Mouse (Mus musculus): ENCODE measurements at regions not wholly inside any gene's neighbourhood (a gene's known extent, or its start where the extent isn't known, plus 50 kb on each side); places are given as distances from the start of the nearest gene placed in this dataset.

- Histone ChIP-seq H3K4me3 (ENCODE audit: low read depth, low read length) (no peak overlapping the region), H3K9me3 (ENCODE audit: control insufficient read depth, low read length) (no peaks in the 10 kb centered on the region), H3K9ac (ENCODE audit: low read depth, low read length) (peak overlapping the region; percentile 34; the same call in 1 of the 2 replicates), H3K27ac (replicated peaks; ENCODE audit: low read depth, low read length) (no peak overlapping the region), H3K4me2 (ENCODE audit: low read depth, low read length) (peak overlapping the region; percentile 32), H3K27me3 (replicated peaks; ENCODE audit: control insufficient read depth, insufficient read depth, low read length) (no peaks in the 10 kb centered on the region), H3K4me1 (ENCODE audit: control insufficient read depth, insufficient read depth, low read length) (0 out of 2 replicates have a peak, but pooled peaks cover 3% of the 10 kb centered on the region), H3K36me3 (ENCODE audit: control insufficient read depth, insufficient read depth, low read length) (no peaks in the 10 kb centered on the region)
- WGBS: 39% methylated on average over 12 of the region's 12 CpGs
- DNase-seq (ENCODE audit: low spot score) (no peak), ATAC-seq (ENCODE audit: low read depth) (no peak)
Observed at GRCm38 (mm10) chr8:116412703-116413102, 92.1 kb upstream of the Dynlrb2 start.

- H3K4me3 ChIP-seq (ENCODE audit: low read depth, low read length): no peak overlapping the region
- no peak overlapping the region for H3K4me2 ChIP-seq (ENCODE audit: low read depth, low read length)
- 80% methylated on average over 5 of the region's 5 CpGs for WGBS
- no peaks in the 10 kb centered on the region for H3K36me3 ChIP-seq (ENCODE audit: control insufficient read depth, insufficient read depth, low read length)
- no peaks in the 10 kb centered on the region for H3K27me3 ChIP-seq (replicated peaks; ENCODE audit: control insufficient read depth, insufficient read depth, low read length)
- DNase-seq (ENCODE audit: low spot score): no peak
- no peak overlapping the region for H3K9ac ChIP-seq (ENCODE audit: low read depth, low read length)
- ATAC-seq (ENCODE audit: low read depth): no peak
- H3K27ac ChIP-seq (replicated peaks; ENCODE audit: low read depth, low read length): no peak overlapping the region
- H3K9me3 ChIP-seq (ENCODE audit: control insufficient read depth, low read length): no peaks in the 10 kb centered on the region
- H3K4me1 ChIP-seq (ENCODE audit: control insufficient read depth, insufficient read depth, low read length): 0 out of 2 replicates have a peak, but pooled peaks cover 3% of the 10 kb centered on the region
Observed at GRCm38 (mm10) chr8:116410041-116410440, 94.7 kb upstream of the Dynlrb2 start.

- ATAC-seq (ENCODE audit: low read depth): no peak
- no peak for DNase-seq (ENCODE audit: low spot score)
- no peak overlapping the region for H3K4me3 ChIP-seq (ENCODE audit: low read depth, low read length)
- H3K27me3 ChIP-seq (replicated peaks; ENCODE audit: control insufficient read depth, insufficient read depth, low read length): no peaks in the 10 kb centered on the region
- no peaks in the 10 kb centered on the region for H3K36me3 ChIP-seq (ENCODE audit: control insufficient read depth, insufficient read depth, low read length)
- WGBS: 92% methylated on average over 6 of the region's 6 CpGs
- no peaks in the 10 kb centered on the region for H3K9me3 ChIP-seq (ENCODE audit: control insufficient read depth, low read length)
- H3K27ac ChIP-seq (replicated peaks; ENCODE audit: low read depth, low read length): no peak overlapping the region
- H3K4me1 ChIP-seq (ENCODE audit: control insufficient read depth, insufficient read depth, low read length): 0 out of 2 replicates have a peak, but pooled peaks cover 3% of the 10 kb centered on the region
- H3K4me2 ChIP-seq (ENCODE audit: low read depth, low read length): no peak overlapping the region
- no peak overlapping the region for H3K9ac ChIP-seq (ENCODE audit: low read depth, low read length)
Observed at GRCm38 (mm10) chr8:116409011-116409410, 95.8 kb upstream of the Dynlrb2 start.

DNA sequence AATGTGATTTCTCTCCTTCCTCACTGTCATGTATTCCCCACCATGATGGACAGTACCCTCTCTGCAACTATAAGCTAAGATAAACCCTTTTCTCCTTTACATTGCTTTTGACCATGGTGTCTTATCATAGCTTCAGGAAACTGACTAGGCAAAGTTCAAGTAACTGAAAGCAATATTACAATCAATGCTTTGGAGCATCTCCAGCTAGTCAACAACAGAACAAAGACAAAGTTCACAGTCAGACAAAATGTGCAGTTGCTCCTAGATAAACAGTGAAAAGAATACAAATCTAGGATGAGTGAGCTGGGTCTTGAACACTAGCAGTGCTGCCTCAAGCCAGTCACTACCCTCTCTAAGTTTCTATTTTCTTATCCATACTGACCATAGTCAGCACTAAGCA is 100.2 kb upstream of the Dynlrb2 start:
- Histone ChIP-seq H3K4me1 (ENCODE audit: control insufficient read depth, insufficient read depth, low read length) (no peaks in the 10 kb centered on the region), H3K9me3 (ENCODE audit: control insufficient read depth, low read length) (no peaks in the 10 kb centered on the region), H3K4me2 (ENCODE audit: low read depth, low read length) (no peak overlapping the region)

GRCm38 (mm10) chr8:116403366-116403765 is 101.4 kb upstream of the Dynlrb2 start:
- H3K9ac ChIP-seq (ENCODE audit: low read depth, low read length): no peak overlapping the region
- H3K27ac ChIP-seq (replicated peaks; ENCODE audit: low read depth, low read length): no peak overlapping the region
- no peaks in the 10 kb centered on the region for H3K4me1 ChIP-seq (ENCODE audit: control insufficient read depth, insufficient read depth, low read length)
- H3K36me3 ChIP-seq (ENCODE audit: control insufficient read depth, insufficient read depth, low read length): no peaks in the 10 kb centered on the region
- no peak for DNase-seq (ENCODE audit: low spot score)
- WGBS: 69% methylated on average over 5 of the region's 5 CpGs
- no peaks in the 10 kb centered on the region for H3K9me3 ChIP-seq (ENCODE audit: control insufficient read depth, low read length)
- H3K4me2 ChIP-seq (ENCODE audit: low read depth, low read length): no peak overlapping the region
- H3K27me3 ChIP-seq (replicated peaks; ENCODE audit: control insufficient read depth, insufficient read depth, low read length): no peaks in the 10 kb centered on the region
- no peak overlapping the region for H3K4me3 ChIP-seq (ENCODE audit: low read depth, low read length)
- no peak for ATAC-seq (ENCODE audit: low read depth)

More for the DNA sequence above, 100.2 kb upstream of the Dynlrb2 start:
- Histone ChIP-seq H3K9ac (ENCODE audit: low read depth, low read length) (no peak overlapping the region), H3K27ac (replicated peaks; ENCODE audit: low read depth, low read length) (no peak overlapping the region), H3K27me3 (replicated peaks; ENCODE audit: control insufficient read depth, insufficient read depth, low read length) (no peaks in the 10 kb centered on the region), H3K36me3 (ENCODE audit: control insufficient read depth, insufficient read depth, low read length) (no peaks in the 10 kb centered on the region), H3K4me3 (ENCODE audit: low read depth, low read length) (no peak overlapping the region)
- no peak for DNase-seq (ENCODE audit: low spot score)
- no peak for ATAC-seq (ENCODE audit: low read depth)

DNA sequence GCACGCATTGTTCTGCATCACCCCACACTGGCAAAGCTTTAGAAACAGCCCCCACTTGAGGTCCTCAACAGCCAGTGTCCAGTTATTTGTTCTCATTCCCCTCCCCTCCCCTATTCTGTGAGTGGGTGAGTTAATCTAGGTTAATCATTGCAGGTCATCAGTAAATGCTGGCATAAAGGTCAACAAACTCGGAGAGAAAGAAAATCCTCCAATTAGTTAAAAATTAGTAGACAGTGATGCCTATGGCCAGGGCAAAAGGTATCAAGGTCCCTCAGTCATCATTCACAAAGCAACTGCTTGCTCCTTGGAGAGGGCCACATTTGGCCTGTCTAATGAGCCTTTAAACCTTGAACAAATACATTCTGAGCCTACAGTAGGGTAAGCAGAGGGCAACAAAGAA is 105.3 kb upstream of the Dynlrb2 start:
- Histone ChIP-seq H3K4me3 (ENCODE audit: low read depth, low read length) (no peak overlapping the region), H3K4me1 (ENCODE audit: control insufficient read depth, insufficient read depth, low read length) (no peaks in the 10 kb centered on the region), H3K27ac (replicated peaks; ENCODE audit: low read depth, low read length) (no peak overlapping the region), H3K4me2 (ENCODE audit: low read depth, low read length) (no peak overlapping the region), H3K9me3 (ENCODE audit: control insufficient read depth, low read length) (peaks cover 8% of the 10 kb centered on the region; the same call in 1 of the 2 replicates), H3K36me3 (ENCODE audit: control insufficient read depth, insufficient read depth, low read length) (no peaks in the 10 kb centered on the region), H3K9ac (ENCODE audit: low read depth, low read length) (no peak overlapping the region), H3K27me3 (replicated peaks; ENCODE audit: control insufficient read depth, insufficient read depth, low read length) (no peaks in the 10 kb centered on the region)
- ATAC-seq (ENCODE audit: low read depth) (no peak), DNase-seq (ENCODE audit: low spot score) (no peak)
- 71% methylated on average over 2 of the region's 2 CpGs for WGBS

GRCm38 (mm10) chr8:116398565-116399205 is 106.1 kb upstream of the Dynlrb2 start:
- WGBS: 75% methylated on average over 11 of the region's 11 CpGs
- H3K27me3 ChIP-seq (replicated peaks; ENCODE audit: control insufficient read depth, insufficient read depth, low read length): no peaks in the 10 kb centered on the region
- peaks cover 8% of the 10 kb centered on the region; the same call in 1 of the 2 replicates for H3K9me3 ChIP-seq (ENCODE audit: control insufficient read depth, low read length)
- no peaks in the 10 kb centered on the region for H3K36me3 ChIP-seq (ENCODE audit: control insufficient read depth, insufficient read depth, low read length)
- no peak overlapping the region for H3K4me3 ChIP-seq (ENCODE audit: low read depth, low read length)
- H3K9ac ChIP-seq (ENCODE audit: low read depth, low read length): no peak overlapping the region
- ATAC-seq (ENCODE audit: low read depth) (no peak), DNase-seq (ENCODE audit: low spot score) (peak; percentile 37)
- H3K4me1 ChIP-seq (ENCODE audit: control insufficient read depth, insufficient read depth, low read length): no peaks in the 10 kb centered on the region
- H3K4me2 ChIP-seq (ENCODE audit: low read depth, low read length): no peak overlapping the region
- no peak overlapping the region for H3K27ac ChIP-seq (replicated peaks; ENCODE audit: low read depth, low read length)

DNA sequence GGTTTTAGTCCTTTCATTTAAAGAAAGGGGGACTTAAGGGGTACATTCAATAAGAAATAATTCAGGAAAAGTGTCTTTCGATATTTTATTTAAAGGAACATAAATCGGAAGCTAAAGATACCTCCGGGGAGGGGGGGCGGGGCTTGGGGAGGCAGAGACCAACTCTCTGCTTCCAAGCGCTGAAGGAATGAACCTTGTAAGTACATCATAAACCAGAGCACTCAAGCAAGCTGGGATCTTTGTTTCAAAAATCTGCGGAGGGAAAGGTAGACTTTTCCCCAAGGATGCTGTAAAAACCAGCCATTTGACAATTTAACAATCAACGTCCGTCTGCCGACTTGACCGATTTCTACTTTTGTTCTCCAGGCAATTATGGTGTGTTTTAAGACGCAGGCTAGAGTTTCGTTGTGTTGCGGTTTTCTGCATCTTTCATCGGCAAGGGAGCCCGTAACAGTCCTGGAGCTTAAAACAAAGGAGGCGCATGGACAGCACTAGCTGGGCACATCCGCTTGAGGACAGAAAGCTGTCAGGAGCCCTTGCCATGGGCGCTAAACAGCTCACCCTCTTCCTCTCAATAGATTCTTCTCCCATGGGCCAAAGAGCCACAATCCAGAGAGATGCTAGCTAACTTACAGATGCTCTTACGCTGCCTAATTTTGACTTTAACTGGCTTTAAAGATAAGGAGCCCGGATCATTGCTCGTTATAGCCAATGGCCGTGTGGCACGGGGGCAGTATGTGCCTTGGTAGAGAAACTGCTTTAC is 119.4 kb upstream of the Dynlrb2 start:
- H3K4me3 ChIP-seq (ENCODE audit: low read depth, low read length): no peak overlapping the region
- peaks cover 6% of the 10 kb centered on the region; the same call in 1 of the 2 replicates for H3K4me1 ChIP-seq (ENCODE audit: control insufficient read depth, insufficient read depth, low read length)
- H3K4me2 ChIP-seq (ENCODE audit: low read depth, low read length): no peak overlapping the region
- no peaks in the 10 kb centered on the region for H3K36me3 ChIP-seq (ENCODE audit: control insufficient read depth, insufficient read depth, low read length)
- H3K27me3 ChIP-seq (replicated peaks; ENCODE audit: control insufficient read depth, insufficient read depth, low read length): no peaks in the 10 kb centered on the region
- 0 out of 2 replicates have a peak, but pooled peaks cover 4% of the 10 kb centered on the region for H3K9me3 ChIP-seq (ENCODE audit: control insufficient read depth, low read length)
- WGBS: 84% methylated on average over 23 of the region's 23 CpGs
- no peak overlapping the region for H3K9ac ChIP-seq (ENCODE audit: low read depth, low read length)
- no peak overlapping the region for H3K27ac ChIP-seq (replicated peaks; ENCODE audit: low read depth, low read length)
- ATAC-seq (ENCODE audit: low read depth) (no peak), DNase-seq (ENCODE audit: low spot score) (no peak)
